Mouse (Mus musculus): ENCODE measurements around the gene Olfr1310. TPM values are rescaled to one million over a fixed set of nuclear protein-coding genes. Genes with fewer than 3 reads are reported as not detected.
"Not testable (repeated sequence)": the region's sequence is repeated elsewhere in the genome, so short reads cannot be mapped to it uniquely, and the experiment has no call there.

Olfr1310 gene
- total RNA-seq (2021) = not detected
- long read RNA-seq = 0 reads

DNA sequence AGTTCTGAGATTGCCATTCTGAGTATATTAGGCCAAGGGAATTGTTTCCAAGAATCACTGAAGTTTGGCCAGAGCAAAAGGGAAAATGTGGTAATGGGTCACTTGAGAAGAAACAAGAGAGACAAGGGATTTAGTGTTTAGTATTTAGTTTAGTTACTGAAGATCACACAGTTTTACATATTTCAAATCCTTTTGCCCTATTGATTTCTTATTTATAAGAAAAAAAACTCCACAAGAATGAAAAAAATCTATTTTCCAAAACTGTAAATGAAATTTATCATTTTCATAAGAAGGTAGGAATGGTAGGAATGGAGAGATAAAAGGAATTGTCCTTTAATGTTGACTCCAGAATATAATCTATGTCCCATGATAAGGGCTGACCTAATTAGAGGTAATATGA lies at the start of gene Olfr1310:
Gene Olfr1310 (minus strand): TSS at position 101 of the 400 bp plus-strand sequence.
- no peak for DNase-seq (ENCODE audit: low spot score in 2 of 2)

DNA sequence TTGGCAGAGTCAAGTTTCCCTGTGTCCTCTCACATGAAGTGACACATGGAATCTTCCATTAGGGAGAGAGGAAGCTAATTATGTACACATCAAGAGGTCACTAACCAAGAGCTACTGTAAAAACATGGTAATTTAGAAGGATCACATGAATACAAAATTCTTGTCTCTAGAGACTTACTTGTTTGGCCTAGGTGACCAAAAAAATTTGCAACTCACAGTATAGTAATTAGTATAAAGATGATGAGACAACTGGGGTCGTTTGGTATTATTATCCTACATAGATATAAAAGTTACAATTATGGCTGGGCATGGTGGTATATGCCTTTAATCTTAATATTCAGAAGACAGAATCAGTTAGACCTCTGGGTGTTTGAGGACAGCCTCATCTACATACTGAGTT lies 37.6 kb upstream of the Olfr1310 start, which contains the start of gene Olfr1312:
Gene Olfr1312 (minus strand): TSS at position 101 of the 400 bp plus-strand sequence.
- no peak for DNase-seq (ENCODE audit: low spot score in 2 of 2)

DNA sequence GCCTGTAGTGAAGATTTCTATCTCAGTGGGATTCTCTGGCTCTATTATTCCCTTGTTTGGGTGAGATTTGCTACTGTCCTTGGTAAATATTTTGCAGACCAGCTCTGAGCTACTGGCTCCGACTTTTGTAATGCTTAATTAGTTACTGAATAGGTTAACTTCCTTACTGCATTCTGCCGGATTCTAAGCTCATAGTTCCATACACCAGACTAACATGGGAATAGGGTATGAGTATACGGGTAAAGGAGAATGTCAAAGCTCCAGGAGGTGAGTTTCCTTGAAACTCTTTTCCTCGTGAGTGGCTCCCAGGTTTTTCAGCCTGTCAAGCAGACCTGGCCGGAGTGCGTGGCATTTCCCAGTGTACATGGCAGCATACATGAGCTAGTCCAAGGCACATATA lies 14.5 kb upstream of the Olfr1310 start:
- DNase-seq (ENCODE audit: low spot score in 2 of 2) = not testable (repeated sequence)

DNA sequence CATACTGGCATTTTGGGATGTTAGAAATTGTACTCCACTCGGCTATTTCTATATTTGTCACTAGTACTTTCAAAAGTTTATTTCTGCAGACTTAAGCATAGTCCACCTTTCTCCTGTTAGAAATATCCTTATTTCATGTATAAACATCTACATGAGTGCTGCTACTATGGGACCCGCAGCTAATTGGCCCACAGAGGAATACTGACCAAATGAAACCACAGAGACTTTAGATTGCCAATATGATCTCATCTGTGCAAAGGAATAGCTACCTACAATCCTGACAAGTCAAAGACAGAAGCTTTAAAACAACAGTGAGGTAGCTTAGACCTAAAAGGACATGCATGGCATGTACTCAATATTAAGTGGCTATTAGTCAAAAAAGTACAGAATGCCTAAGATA lies 11.8 kb upstream of the Olfr1310 start, which contains the start of gene Olfr1311:
Gene Olfr1311 (minus strand): TSS at position 101 of the 400 bp plus-strand sequence.
- no peak for DNase-seq (ENCODE audit: low spot score in 2 of 2)

DNA sequence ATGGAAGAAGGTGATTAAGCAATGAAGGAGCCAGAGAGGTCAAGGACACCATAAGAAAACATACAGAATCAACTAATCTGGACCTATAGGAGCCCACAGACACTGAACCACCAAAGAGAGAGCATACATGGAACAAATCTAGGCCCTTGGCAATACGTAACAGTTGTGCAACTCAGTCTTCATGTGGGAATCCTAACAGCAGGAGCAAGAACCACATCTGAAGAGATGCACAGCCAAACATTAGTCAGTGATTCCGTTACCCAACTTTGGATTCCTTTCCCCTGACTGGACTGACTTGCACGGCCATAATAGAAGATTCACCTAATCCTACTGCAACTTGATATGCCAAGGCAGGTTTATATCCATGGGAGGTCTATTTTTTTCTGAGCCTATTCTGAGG lies 2.4 kb upstream of the Olfr1310 start:
- DNase-seq (ENCODE audit: low spot score in 2 of 2) = no peak

DNA sequence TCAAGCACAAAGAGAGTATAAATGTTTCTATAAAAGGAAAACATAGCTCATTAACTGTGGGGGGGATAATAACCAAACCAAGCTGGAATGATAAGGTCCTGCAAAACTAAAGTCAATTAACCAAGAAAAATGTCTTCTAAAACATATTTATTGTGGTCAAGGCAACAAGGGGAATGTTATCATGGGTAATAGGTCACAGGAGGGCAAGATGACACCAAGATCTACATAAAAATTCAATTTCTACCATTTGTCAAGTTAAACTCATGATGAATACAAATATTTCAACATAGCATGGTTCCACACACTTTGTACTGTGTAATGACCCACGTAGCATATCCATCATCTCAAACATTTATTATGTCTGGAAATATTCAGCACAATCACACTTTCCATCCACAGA lies 22.3 kb downstream of the Olfr1310 start, which contains the start of gene Olfr1309:
Gene Olfr1309 (minus strand): TSS at position 101 of the 400 bp plus-strand sequence.
- no peak for DNase-seq (ENCODE audit: low spot score in 2 of 2)

DNA sequence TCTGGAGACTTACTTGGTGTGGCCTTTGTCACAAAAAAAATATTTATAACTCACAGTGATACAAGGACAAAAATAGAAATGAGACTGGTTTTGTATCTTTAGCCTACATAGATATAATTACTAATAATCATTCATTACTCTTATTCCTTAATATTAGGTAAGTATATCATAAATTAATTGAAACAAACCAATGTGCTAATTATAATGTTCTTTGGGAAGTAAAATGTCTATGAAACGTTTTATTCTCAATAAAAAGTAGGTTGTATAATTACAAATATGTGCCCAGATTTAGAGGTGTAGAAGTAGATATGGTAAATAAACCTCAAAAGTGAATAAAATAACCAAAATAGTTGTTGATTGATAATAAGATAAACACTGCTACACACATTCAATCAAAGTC lies 47.7 kb downstream of the Olfr1310 start, which contains the start of gene Olfr1308:
Gene Olfr1308 (minus strand): TSS at position 101 of the 400 bp plus-strand sequence.
- DNase-seq (ENCODE audit: low spot score in 2 of 2) = no peak

Other genes starting within 250 kb of the Olfr1310 start
- not detected for gene Olfr1302, start 235.3 kb downstream of the Olfr1310 start, total RNA-seq (2021)
- not detected for gene Olfr1303, start 192.4 kb downstream of the Olfr1310 start, total RNA-seq (2021)
- not detected for gene Olfr1305, start 135.6 kb downstream of the Olfr1310 start, total RNA-seq (2021)
- gene Olfr1306, start 96.4 kb downstream of the Olfr1310 start, total RNA-seq (2021) = not detected
- gene Olfr1307, start 63.3 kb downstream of the Olfr1310 start, total RNA-seq (2021) = under 1 TPM in 1 of 2 experiments, not detected in 1; 0.02 TPM
- not detected for gene Olfr1308, start 47.8 kb downstream of the Olfr1310 start, total RNA-seq (2021)
- not detected for gene Olfr1309, start 22.4 kb downstream of the Olfr1310 start, total RNA-seq (2021)
- not detected for gene Olfr1311, start 11.7 kb upstream of the Olfr1310 start, total RNA-seq (2021)
- not detected for gene Olfr1312, start 37.5 kb upstream of the Olfr1310 start, total RNA-seq (2021)
- not detected for gene Olfr1313, start 65.1 kb upstream of the Olfr1310 start, total RNA-seq (2021)
- not detected for gene Olfr1314, start 84.1 kb upstream of the Olfr1310 start, total RNA-seq (2021)
- not detected for gene Olfr1315-ps1, start 102.7 kb upstream of the Olfr1310 start, total RNA-seq (2021)
- gene Olfr1316, start 122.3 kb upstream of the Olfr1310 start, total RNA-seq (2021) = not detected
- not detected for gene Olfr1317, start 127.6 kb upstream of the Olfr1310 start, total RNA-seq (2021)
- gene Olfr1318, start 141.5 kb upstream of the Olfr1310 start, total RNA-seq (2021) = not detected
- 10 to 100 TPM; 75.4 to 81.1 TPM for gene Lpcat4, start 226.8 kb upstream of the Olfr1310 start, total RNA-seq (2021)
- gene Nutm1, start 246.6 kb upstream of the Olfr1310 start, total RNA-seq (2021) = not detected
- 10 to 100 TPM; 52.4 TPM for gene Nop10, start 249.2 kb upstream of the Olfr1310 start, total RNA-seq (2021)

All from layer of hippocampus, adult 18-20 months (tissue).